Mouse (Mus musculus): ENCODE measurements around the gene Setdb1. TPM values are rescaled to one million over a fixed set of nuclear protein-coding genes. Genes with fewer than 3 reads are reported as not detected.

Gene Setdb1
- polyA plus RNA-seq, 1 experiment from 2014 or later, result 15.9 TPM

GRCm38 (mm10) chr3:95280747-95281146 is 76.3 kb downstream of the Setdb1 start:
- Histone ChIP-seq H3K27me3 (no peaks in the 10 kb centered on the region), H3K4me2 (peak overlapping the region; percentile 79), H3K4me3 (replicated peaks) (peak overlapping the region; percentile 82), H3K4me1 (replicated peaks) (peaks cover 77% of the 10 kb centered on the region), H3K27ac (peak overlapping the region; percentile 90), H3K36me3 (no peaks in the 10 kb centered on the region), H3K9ac (peak overlapping the region; percentile 90), H3K9me3 (replicated peaks) (no peaks in the 10 kb centered on the region)
- DNase-seq (no peak), ATAC-seq (ENCODE audit: low read depth) (no peak)
- WGBS (ENCODE audit: insufficient replicate concordance), result 11% methylated on average over 8 of the region's 8 CpGs

- DNase-seq (peak; percentile 43), ATAC-seq (ENCODE audit: low read depth) (no peak)
- no peaks in the 10 kb centered on the region for H3K36me3 ChIP-seq
- no peaks in the 10 kb centered on the region for H3K27me3 ChIP-seq
- H3K4me1 ChIP-seq (replicated peaks), result peaks cover 78% of the 10 kb centered on the region
- H3K9ac ChIP-seq, result peak overlapping the region; percentile 39; the same call in 1 of the 2 replicates
- peak overlapping the region; percentile 67 for H3K27ac ChIP-seq
- H3K4me2 ChIP-seq, result no peak overlapping the region
- no peaks in the 10 kb centered on the region for H3K9me3 ChIP-seq (replicated peaks)
- no peak overlapping the region for H3K4me3 ChIP-seq (replicated peaks)
- WGBS (ENCODE audit: insufficient replicate concordance), result 70% methylated on average over 1 of the region's 1 CpGs
Observed at GRCm38 (mm10) chr3:95277149-95277551, 79.9 kb downstream of the Setdb1 start.

- H3K36me3 ChIP-seq, result no peaks in the 10 kb centered on the region
- no peaks in the 10 kb centered on the region for H3K27me3 ChIP-seq
- 49% methylated on average over 5 of the region's 5 CpGs for WGBS (ENCODE audit: insufficient replicate concordance)
- H3K4me2 ChIP-seq, result no peak overlapping the region
- DNase-seq (no peak), ATAC-seq (ENCODE audit: low read depth) (no peak)
- peak overlapping the region; percentile 67 for H3K27ac ChIP-seq
- peak overlapping the region; percentile 26; the same call in 1 of the 2 replicates for H3K9ac ChIP-seq
- H3K4me3 ChIP-seq (replicated peaks), result no peak overlapping the region
- no peaks in the 10 kb centered on the region for H3K9me3 ChIP-seq (replicated peaks)
- H3K4me1 ChIP-seq (replicated peaks), result peaks cover 78% of the 10 kb centered on the region
Observed at GRCm38 (mm10) chr3:95276428-95276934, 80.5 kb downstream of the Setdb1 start.

GRCm38 (mm10) chr3:95275161-95275560 is 81.8 kb downstream of the Setdb1 start:
- 52% methylated on average over 6 of the region's 6 CpGs for WGBS (ENCODE audit: insufficient replicate concordance)
- peaks cover 71% of the 10 kb centered on the region for H3K4me1 ChIP-seq (replicated peaks)

GRCm38 (mm10) chr3:95274453-95274852 is 82.5 kb downstream of the Setdb1 start:
- WGBS (ENCODE audit: insufficient replicate concordance), result 87% methylated on average over 4 of the region's 4 CpGs
- DNase-seq, result no peak

More at GRCm38 (mm10) chr3:95275161-95275560, 81.8 kb downstream of the Setdb1 start:
- DNase-seq (no peak), ATAC-seq (ENCODE audit: low read depth) (no peak)
- no peak overlapping the region for H3K4me2 ChIP-seq
- no peaks in the 10 kb centered on the region for H3K9me3 ChIP-seq (replicated peaks)
- 0 out of 2 replicates have a peak overlapping the region, but pooled peaks have one; percentile 4 for H3K9ac ChIP-seq
- no peaks in the 10 kb centered on the region for H3K36me3 ChIP-seq
- no peak overlapping the region for H3K27ac ChIP-seq
- H3K4me3 ChIP-seq (replicated peaks), result no peak overlapping the region
- H3K27me3 ChIP-seq, result no peaks in the 10 kb centered on the region

More at GRCm38 (mm10) chr3:95274453-95274852, 82.5 kb downstream of the Setdb1 start:
- Histone ChIP-seq H3K9ac (no peak overlapping the region), H3K9me3 (replicated peaks) (no peaks in the 10 kb centered on the region), H3K27ac (no peak overlapping the region), H3K4me3 (replicated peaks) (no peak overlapping the region), H3K4me2 (no peak overlapping the region), H3K36me3 (peaks cover 4% of the 10 kb centered on the region; the same call in 1 of the 2 replicates), H3K27me3 (no peaks in the 10 kb centered on the region), H3K4me1 (replicated peaks) (peaks cover 64% of the 10 kb centered on the region)
- no peak for ATAC-seq (ENCODE audit: low read depth)

Other genes starting within 250 kb of the Setdb1 start
- 39.2 and 43.3 TPM in 2 replicates for gene Vps72, start 246.2 kb downstream of the Setdb1 start, polyA plus RNA-seq (2015; fragmentation: Nextera tagmentation; extraction: Ambion mirVana)
- gene Tmod4, start 232.7 kb downstream of the Setdb1 start, polyA plus RNA-seq (2015; fragmentation: Nextera tagmentation; extraction: Ambion mirVana), result 0.17 and 0.67 TPM in 2 replicates
- 33.4 and 33.5 TPM in 2 replicates for gene Scnm1, start 223.2 kb downstream of the Setdb1 start, polyA plus RNA-seq (2015; fragmentation: Nextera tagmentation; extraction: Ambion mirVana)
- gene Lysmd1, start 223.1 kb downstream of the Setdb1 start, polyA plus RNA-seq (2015; fragmentation: Nextera tagmentation; extraction: Ambion mirVana), result 7.3 and 7.5 TPM in 2 replicates
- gene Tnfaip8l2, start 214.8 kb downstream of the Setdb1 start, polyA plus RNA-seq (2015; fragmentation: Nextera tagmentation; extraction: Ambion mirVana), result 5.7 and 6.0 TPM in 2 replicates
- 0.35 and 0.36 TPM in 2 replicates for gene Sema6c, start 196.7 kb downstream of the Setdb1 start, polyA plus RNA-seq (2015; fragmentation: Nextera tagmentation; extraction: Ambion mirVana)
- 6.9 and 7.7 TPM in 2 replicates for gene Gabpb2, start 139.3 kb downstream of the Setdb1 start, polyA plus RNA-seq (2015; fragmentation: Nextera tagmentation; extraction: Ambion mirVana)
- 43.9 and 50.1 TPM in 2 replicates for gene Cdc42se1, start 128.5 kb downstream of the Setdb1 start, polyA plus RNA-seq (2015; fragmentation: Nextera tagmentation; extraction: Ambion mirVana)
- 2.8 and 3.5 TPM in 2 replicates for gene Mllt11, start 125.0 kb downstream of the Setdb1 start, polyA plus RNA-seq (2015; fragmentation: Nextera tagmentation; extraction: Ambion mirVana)
- gene Gm128, start 115.6 kb downstream of the Setdb1 start, polyA plus RNA-seq (2015; fragmentation: Nextera tagmentation; extraction: Ambion mirVana), result 0.16 and 0.21 TPM in 2 replicates
- gene Bnipl, start 106.0 kb downstream of the Setdb1 start, polyA plus RNA-seq (2015; fragmentation: Nextera tagmentation; extraction: Ambion mirVana), result not detected in 2 replicates
- 17.0 and 18.6 TPM in 2 replicates for gene Mindy1, start 75.9 kb downstream of the Setdb1 start, polyA plus RNA-seq (2015; fragmentation: Nextera tagmentation; extraction: Ambion mirVana)
- gene Prune1, start 75.1 kb downstream of the Setdb1 start, polyA plus RNA-seq (2015; fragmentation: Nextera tagmentation; extraction: Ambion mirVana), result 8.6 and 11.0 TPM in 2 replicates
- gene Anxa9, start 50.0 kb downstream of the Setdb1 start, polyA plus RNA-seq (2015; fragmentation: Nextera tagmentation; extraction: Ambion mirVana), result 3.0 and 3.1 TPM in 2 replicates
- 113 and 125 TPM in 2 replicates for gene Cers2, start 42.4 kb downstream of the Setdb1 start, polyA plus RNA-seq (2015; fragmentation: Nextera tagmentation; extraction: Ambion mirVana)
- gene 4930558C23Rik, start 45.6 kb upstream of the Setdb1 start, polyA plus RNA-seq (2015; fragmentation: Nextera tagmentation; extraction: Ambion mirVana), result not detected in 2 replicates
- gene Arnt, start 77.2 kb upstream of the Setdb1 start, polyA plus RNA-seq (2015; fragmentation: Nextera tagmentation; extraction: Ambion mirVana), result 16.0 and 20.3 TPM in 2 replicates
- gene Ctsk, start 142.1 kb upstream of the Setdb1 start, polyA plus RNA-seq (2015; fragmentation: Nextera tagmentation; extraction: Ambion mirVana), result 1.7 and 1.9 TPM in 2 replicates
- gene Ctss, start 169.6 kb upstream of the Setdb1 start, polyA plus RNA-seq (2015; fragmentation: Nextera tagmentation; extraction: Ambion mirVana), result 19.8 and 20.8 TPM in 2 replicates
- 0.12 TPM in 1 of 2 replicates, not detected in the other for gene Hormad1, start 202.5 kb upstream of the Setdb1 start, polyA plus RNA-seq (2015; fragmentation: Nextera tagmentation; extraction: Ambion mirVana)
- 28.1 and 34.1 TPM in 2 replicates for gene Golph3l, start 231.7 kb upstream of the Setdb1 start, polyA plus RNA-seq (2015; fragmentation: Nextera tagmentation; extraction: Ambion mirVana)

Data from liver, embryonic 13.5 days (tissue).